Mouse (Mus musculus) liver, adult 10 weeks (tissue): ENCODE measurements around the gene Acrv1. TPM values are rescaled to one million over a fixed set of nuclear protein-coding genes. Genes with fewer than 3 reads are reported as not detected.

Source experiments
- polyA plus RNA-seq: library from polyadenylated mRNA; stranded (reverse); fragments of 350-450 nt; fragmentation: Illumina TruSeq; extraction: RNeasy Lipid Tissue Mini Kit (QIAGEN cat#74804); gene quantifications from one replicate; pipeline ENCODE4 v1.2.3, GENCODE M21; 2014; ENCODE audit warnings: low read depth, low replicate concordance

Acrv1 gene
- polyA plus RNA-seq, result not detected

GRCm38 (mm10) chr9:36692920-36693319, at the start of gene Acrv1:
TSS of gene Acrv1 (plus strand) at chr9:36693220.

GRCm38 (mm10) chr9:36643276-36643675, 49.7 kb upstream of the Acrv1 start, which contains the start of gene A630095E13Rik:
TSS of gene A630095E13Rik (minus strand) at chr9:36643376.

GRCm38 (mm10) chr9:36727034-36727755, 34.2 kb downstream of the Acrv1 start, which contains the start of gene Chek1:
TSS of gene Chek1 (minus strand) at chr9:36727065.

Other genes with a start within 250 kb of the Acrv1 start
- gene Gm9513, start 217.6 kb upstream of the Acrv1 start, polyA plus RNA-seq, result not detected
- gene Gm5615, start 151.3 kb upstream of the Acrv1 start, polyA plus RNA-seq, result not detected
- gene Gm17689, start 110.6 kb upstream of the Acrv1 start, polyA plus RNA-seq, result not detected
- gene A630095E13Rik, start 49.8 kb upstream of the Acrv1 start, polyA plus RNA-seq, result not detected
- gene Chek1, start 33.8 kb downstream of the Acrv1 start, polyA plus RNA-seq, result 1.5 TPM
- 177 TPM for gene Stt3a, start 74.5 kb downstream of the Acrv1 start, polyA plus RNA-seq
- gene Ei24, start 104.2 kb downstream of the Acrv1 start, polyA plus RNA-seq, result 362 TPM
- gene Fez1, start 128.6 kb downstream of the Acrv1 start, polyA plus RNA-seq, result not detected